Mouse (Mus musculus) midbrain, embryonic 12.5 days (tissue): Measurements from ENCODE around the gene Rcsd1. TPM values are rescaled to one million over a fixed set of nuclear protein-coding genes. Genes with fewer than 3 reads are reported as not detected.

Experiments used
- ATAC-seq: fragments of 200-750 bp; cut with Nextera tagmentation; 2 replicates; pipeline ENCODE4 v1.8.0; 2017; ENCODE audit warnings: low read depth, moderate TSS enrichment, moderate library complexity; ENCODE audit not compliant: low FRiP score
- H3K27ac ChIP-seq: fragments of 300-500 bp; sonication (generic); replicated peaks from 2 replicates; pipeline ENCODE4 v1.5.1; 2016; ENCODE audit warnings: mild to moderate bottlenecking
- H3K27me3 ChIP-seq: fragments of 300-500 bp; sonication (generic); 2 replicates; pipeline ENCODE4 v1.6.1; 2016; ENCODE audit warnings: mild to moderate bottlenecking
- H3K36me3 ChIP-seq: fragments of 300-500 bp; sonication (generic); 2 replicates; pipeline ENCODE4 v1.6.1; 2016
- H3K4me1 ChIP-seq: fragments of 300-500 bp; sonication (generic); 2 replicates; pipeline ENCODE4 v1.6.1; 2016
- H3K4me2 ChIP-seq: fragments of 300-500 bp; sonication (generic); replicated peaks from 2 replicates; pipeline ENCODE4 v1.6.1; 2016; ENCODE audit warnings: mild to moderate bottlenecking, moderate library complexity
- H3K4me3 ChIP-seq: fragments of 300-500 bp; sonication (generic); 2 replicates; pipeline ENCODE4 v1.5.1; 2016; ENCODE audit warnings: mild to moderate bottlenecking
- H3K9ac ChIP-seq: fragments of 300-500 bp; sonication (generic); replicated peaks from 2 replicates; pipeline ENCODE4 v1.6.1; 2016; ENCODE audit warnings: mild to moderate bottlenecking, moderate library complexity
- H3K9me3 ChIP-seq: fragments of 300-500 bp; sonication (generic); 2 replicates; pipeline ENCODE4 v1.6.1; 2016; ENCODE audit warnings: mild to moderate bottlenecking
- WGBS: fragments of 180-500 bp; shearing (Covaris S2); methylation state at CpG from one replicate; pipeline ENCODE4 v1.1.7; 2016; 5-methylcytosine and 5-hydroxymethylcytosine counted together
- polyA plus RNA-seq: library from polyadenylated mRNA; unstranded; fragments of >200 nt; fragmentation: Nextera tagmentation; extraction: Ambion mirVana; gene quantifications from 2 replicates; pipeline ENCODE4 v1.2.1, GENCODE M21; 2016

The Rcsd1 gene
- polyA plus RNA-seq, 1 experiment from 2014 or later, result 13.2 TPM

DNA sequence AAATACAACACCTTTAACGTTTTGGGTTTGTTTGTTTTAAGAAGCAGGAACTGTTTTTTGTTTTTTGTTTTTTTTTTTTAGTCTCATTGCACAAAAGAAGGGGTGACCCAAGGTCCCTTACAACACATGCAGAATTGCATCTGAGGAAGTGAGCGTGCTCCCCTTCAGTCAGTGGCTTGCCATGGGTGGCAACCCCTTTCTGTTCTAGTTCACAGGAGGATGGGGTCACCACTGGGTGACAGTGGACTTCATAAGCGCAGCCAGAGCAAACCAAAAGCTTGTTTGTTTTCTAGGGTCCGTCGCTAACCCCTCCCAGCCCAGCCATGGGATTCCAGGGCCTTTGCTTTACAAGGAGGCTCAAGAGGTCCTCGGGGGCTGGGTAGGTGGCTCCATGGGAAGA, 22.0 kb upstream of the Rcsd1 start:
- Histone ChIP-seq H3K9me3 (no peaks in the 10 kb centered on the region), H3K27ac (no peak overlapping the region), H3K36me3 (no peaks in the 10 kb centered on the region), H3K4me3 (no peak overlapping the region), H3K4me2 (no peak overlapping the region), H3K4me1 (peaks cover 7% of the 10 kb centered on the region), H3K27me3 (no peaks in the 10 kb centered on the region), H3K9ac (no peak overlapping the region)
- 73% methylated on average over 6 of the region's 6 CpGs for WGBS
- no peak for ATAC-seq

DNA sequence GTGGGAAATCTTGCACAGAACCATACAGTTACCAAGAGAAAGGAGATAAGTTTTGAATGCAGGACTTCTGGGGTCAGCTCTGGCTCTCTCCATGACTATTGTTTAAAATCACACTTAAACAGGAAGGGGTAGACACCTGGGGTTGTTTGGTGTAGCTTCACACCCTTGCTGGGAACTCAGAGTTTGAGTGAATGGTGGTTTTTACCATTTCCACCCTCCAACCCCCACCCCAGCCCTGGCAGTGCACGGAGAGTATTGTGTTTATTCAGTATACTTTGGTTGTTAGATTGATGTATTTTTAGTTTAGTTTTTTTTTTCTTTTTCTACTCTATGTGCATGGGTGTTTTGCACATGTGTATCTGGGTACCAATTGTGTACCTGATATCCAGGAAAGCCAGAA, 20.6 kb upstream of the Rcsd1 start:
- Histone ChIP-seq H3K4me2 (no peak overlapping the region), H3K9ac (no peak overlapping the region), H3K9me3 (no peaks in the 10 kb centered on the region), H3K27ac (no peak overlapping the region), H3K4me3 (no peak overlapping the region), H3K27me3 (no peaks in the 10 kb centered on the region), H3K36me3 (no peaks in the 10 kb centered on the region), H3K4me1 (no peaks in the 10 kb centered on the region)
- no peak for ATAC-seq
- 68% methylated on average over 1 of the region's 1 CpGs for WGBS

DNA sequence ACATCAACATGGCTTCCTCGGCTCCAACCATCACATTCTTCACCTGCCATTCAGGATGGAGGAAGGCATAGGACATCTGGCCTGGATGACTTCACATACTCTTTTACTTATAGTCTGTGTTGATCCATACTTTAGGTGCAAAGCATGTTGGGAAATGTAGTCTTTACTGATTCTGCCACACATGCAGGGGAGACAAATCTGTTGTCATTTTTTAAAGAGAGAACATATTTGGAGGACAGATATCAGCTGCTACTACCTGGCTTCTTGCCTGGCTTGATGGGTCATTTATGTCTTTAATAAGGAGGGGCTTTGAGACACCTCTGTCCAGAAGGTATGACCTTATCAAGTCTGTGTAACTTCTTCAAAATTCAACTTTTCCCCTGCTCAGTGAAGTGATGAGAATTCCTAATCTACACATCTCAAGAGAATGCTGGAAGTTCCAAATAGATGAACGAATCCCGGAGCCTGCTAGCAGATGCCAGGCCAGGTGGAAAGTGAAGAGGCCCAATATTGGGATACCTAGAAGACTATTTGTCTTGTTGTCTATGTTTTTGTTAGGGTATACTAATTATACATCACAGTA, 18.6 kb upstream of the Rcsd1 start:
- ATAC-seq, result no peak
- Histone ChIP-seq H3K9me3 (no peaks in the 10 kb centered on the region), H3K9ac (no peak overlapping the region), H3K4me3 (no peak overlapping the region), H3K4me1 (peaks cover 2% of the 10 kb centered on the region; the same call in 1 of the 2 replicates), H3K36me3 (no peaks in the 10 kb centered on the region), H3K27ac (no peak overlapping the region), H3K27me3 (no peaks in the 10 kb centered on the region), H3K4me2 (no peak overlapping the region)
- 91% methylated on average over 3 of the region's 3 CpGs for WGBS

DNA sequence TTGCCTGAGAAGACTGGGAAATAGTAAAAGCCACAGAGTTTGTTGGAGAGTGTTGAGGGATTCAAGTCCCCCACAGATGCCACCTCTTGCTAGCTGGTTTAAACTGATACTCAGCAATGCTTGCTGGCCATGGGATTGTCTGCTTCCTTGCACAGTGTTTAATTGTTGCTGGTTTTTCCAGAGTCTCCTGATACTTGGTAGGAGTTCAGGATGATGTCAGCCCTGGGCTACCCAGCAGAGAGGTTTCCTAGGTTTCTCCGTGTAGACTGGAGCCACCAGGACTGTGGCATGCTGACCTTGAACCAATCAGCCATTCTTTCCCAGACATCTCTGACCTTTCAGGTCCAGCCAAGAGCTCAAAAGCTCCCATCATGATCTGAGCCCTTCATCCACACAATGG, 17.4 kb upstream of the Rcsd1 start:
- H3K4me1 ChIP-seq, result peaks cover 2% of the 10 kb centered on the region; the same call in 1 of the 2 replicates
- H3K4me2 ChIP-seq, result no peak overlapping the region
- no peak overlapping the region for H3K9ac ChIP-seq
- H3K36me3 ChIP-seq, result no peaks in the 10 kb centered on the region
- no peaks in the 10 kb centered on the region for H3K9me3 ChIP-seq
- no peak overlapping the region for H3K4me3 ChIP-seq
- no peak overlapping the region for H3K27ac ChIP-seq
- 29% methylated on average over 1 of the region's 1 CpGs for WGBS
- no peaks in the 10 kb centered on the region for H3K27me3 ChIP-seq
- ATAC-seq, result no peak

DNA sequence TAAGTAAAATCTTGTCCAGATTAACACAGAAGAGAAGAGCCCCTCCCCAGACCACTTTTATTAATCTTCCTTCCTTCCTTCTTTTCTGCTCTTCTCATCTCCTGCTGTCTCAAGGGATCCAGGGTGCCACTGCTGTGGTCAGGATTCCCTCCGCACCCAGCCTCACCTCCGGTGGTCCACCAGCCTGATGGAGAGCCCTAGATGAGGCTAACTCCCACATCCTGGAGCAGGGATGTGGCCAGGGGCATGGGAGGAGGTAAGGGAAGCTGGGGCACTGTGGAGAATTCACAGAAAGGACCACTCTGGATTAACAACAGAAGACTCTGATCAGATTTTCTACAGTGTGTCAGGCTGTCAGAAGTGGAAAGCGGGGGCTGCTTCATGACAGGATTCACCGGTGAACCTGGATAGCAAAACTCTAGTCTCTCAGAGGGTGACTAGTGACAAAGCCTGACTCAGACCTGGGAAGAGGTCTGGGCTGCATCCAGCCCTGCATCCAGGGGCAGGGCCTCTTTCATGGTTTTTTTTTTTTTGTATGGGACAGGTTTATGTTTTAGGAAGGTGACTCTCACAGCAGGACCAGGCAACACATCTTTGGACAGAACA, 15.6 kb upstream of the Rcsd1 start:
- no peak overlapping the region for H3K4me2 ChIP-seq
- H3K36me3 ChIP-seq, result no peaks in the 10 kb centered on the region
- no peaks in the 10 kb centered on the region for H3K27me3 ChIP-seq
- no peak overlapping the region for H3K9ac ChIP-seq
- no peak for ATAC-seq
- 62% methylated on average over 4 of the region's 4 CpGs for WGBS
- H3K27ac ChIP-seq, result no peak overlapping the region
- no peaks in the 10 kb centered on the region for H3K9me3 ChIP-seq
- H3K4me1 ChIP-seq, result peaks cover 2% of the 10 kb centered on the region; the same call in 1 of the 2 replicates
- no peak overlapping the region for H3K4me3 ChIP-seq

DNA sequence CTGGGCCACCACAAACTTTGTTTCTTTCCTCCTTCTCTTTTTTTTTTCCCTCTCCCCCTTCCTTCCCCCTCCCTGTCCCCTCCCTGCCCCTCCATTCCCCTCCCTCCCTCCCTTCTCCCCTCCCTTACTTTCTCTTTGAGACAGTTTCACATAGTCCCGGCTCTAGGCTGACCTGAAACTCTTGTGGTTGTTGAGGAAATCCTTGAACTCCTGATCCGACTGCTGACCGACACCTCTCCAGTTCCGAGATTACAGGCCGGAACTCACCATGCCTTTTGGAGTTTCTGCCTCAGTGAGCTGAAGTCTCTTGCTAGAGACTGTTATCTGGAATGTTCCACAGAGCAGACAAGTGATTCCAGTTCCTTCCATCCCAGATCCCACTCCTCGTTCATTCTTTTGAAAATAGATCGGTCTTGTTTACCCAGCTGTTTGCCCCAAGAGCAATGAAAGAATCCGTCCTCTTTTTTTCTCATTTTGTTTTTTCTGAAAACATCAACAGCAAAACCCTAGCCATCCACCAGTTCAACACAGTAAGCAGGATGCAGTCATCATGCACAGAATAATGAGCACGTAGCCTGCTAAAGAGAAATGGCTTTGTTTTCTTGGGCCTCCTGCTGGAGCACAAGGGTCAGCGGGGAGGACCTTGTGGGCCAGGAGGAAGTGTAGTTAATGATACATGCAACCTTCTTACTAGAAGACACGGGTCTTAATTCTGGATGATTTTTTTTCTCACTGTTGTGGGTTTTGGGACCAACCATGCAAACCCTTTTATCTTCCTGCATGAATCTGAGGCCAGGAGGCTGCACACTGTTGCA, 14.9 kb upstream of the Rcsd1 start:
- Histone ChIP-seq H3K4me3 (no peak overlapping the region), H3K36me3 (no peaks in the 10 kb centered on the region), H3K9ac (no peak overlapping the region), H3K27ac (no peak overlapping the region), H3K27me3 (no peaks in the 10 kb centered on the region), H3K4me2 (no peak overlapping the region), H3K4me1 (peaks cover 2% of the 10 kb centered on the region; the same call in 1 of the 2 replicates), H3K9me3 (no peaks in the 10 kb centered on the region)
- WGBS, result 62% methylated on average over 11 of the region's 11 CpGs
- no peak for ATAC-seq

DNA sequence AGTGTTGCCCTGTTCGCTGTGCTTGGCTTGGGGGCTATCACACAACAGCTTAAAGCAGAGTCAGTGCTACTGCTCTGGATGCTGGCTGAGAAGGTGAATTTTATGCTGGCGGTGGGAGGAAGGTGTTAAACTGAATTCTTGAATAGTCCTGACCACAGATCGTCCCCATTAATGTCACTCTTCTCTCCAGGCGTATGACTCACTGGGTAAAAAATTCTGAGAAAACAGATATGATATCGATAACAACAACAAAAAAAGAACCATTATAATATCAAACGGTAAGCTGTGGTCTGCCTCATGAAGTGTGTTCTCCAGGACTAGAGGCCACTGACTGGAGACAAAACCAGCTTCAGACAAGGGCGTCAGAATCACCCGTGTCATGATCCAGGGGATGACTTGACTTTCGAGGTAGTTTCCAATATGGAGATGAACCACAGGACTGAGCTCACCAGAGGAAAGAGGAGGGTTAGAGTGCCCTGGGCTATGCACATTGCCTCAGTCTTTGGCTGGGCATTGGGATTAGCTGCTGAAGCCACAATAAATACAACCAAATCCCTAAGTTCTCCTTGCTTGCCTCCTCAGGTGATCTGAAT, 13.1 kb upstream of the Rcsd1 start:
- Histone ChIP-seq H3K4me3 (no peak overlapping the region), H3K27ac (no peak overlapping the region), H3K36me3 (no peaks in the 10 kb centered on the region), H3K4me2 (no peak overlapping the region), H3K9ac (no peak overlapping the region), H3K27me3 (no peaks in the 10 kb centered on the region), H3K9me3 (no peaks in the 10 kb centered on the region), H3K4me1 (peaks cover 2% of the 10 kb centered on the region; the same call in 1 of the 2 replicates)
- 93% methylated on average over 9 of the region's 9 CpGs for WGBS
- ATAC-seq, result no peak

DNA sequence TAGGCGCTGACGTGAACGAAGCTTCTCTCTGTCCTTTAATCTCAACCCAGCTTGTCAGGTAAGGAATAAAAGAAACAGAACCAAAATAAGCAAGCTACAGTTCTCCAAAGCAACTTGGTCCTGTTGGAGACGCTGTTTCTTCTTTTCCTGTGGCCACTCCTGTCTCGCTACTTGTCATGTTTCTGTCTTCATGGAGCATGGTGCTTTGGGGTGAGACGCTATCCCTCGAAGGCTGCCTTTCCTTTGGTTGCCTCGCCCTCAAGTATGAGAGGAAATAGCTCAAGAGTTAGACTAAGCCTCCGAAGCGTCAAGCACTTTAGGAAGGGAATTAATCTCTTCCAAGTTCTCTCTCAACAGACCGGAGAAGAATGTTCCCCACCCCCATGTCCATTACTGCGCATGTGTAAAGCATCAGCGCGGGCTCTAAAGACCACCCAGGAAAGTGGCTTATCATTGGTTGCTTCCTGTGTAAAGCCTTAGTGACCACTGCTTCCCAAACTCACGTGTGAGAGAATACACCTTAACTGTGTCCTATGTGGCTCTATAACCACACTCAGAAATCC, 9.1 kb upstream of the Rcsd1 start:
- ATAC-seq, result no peak

DNA sequence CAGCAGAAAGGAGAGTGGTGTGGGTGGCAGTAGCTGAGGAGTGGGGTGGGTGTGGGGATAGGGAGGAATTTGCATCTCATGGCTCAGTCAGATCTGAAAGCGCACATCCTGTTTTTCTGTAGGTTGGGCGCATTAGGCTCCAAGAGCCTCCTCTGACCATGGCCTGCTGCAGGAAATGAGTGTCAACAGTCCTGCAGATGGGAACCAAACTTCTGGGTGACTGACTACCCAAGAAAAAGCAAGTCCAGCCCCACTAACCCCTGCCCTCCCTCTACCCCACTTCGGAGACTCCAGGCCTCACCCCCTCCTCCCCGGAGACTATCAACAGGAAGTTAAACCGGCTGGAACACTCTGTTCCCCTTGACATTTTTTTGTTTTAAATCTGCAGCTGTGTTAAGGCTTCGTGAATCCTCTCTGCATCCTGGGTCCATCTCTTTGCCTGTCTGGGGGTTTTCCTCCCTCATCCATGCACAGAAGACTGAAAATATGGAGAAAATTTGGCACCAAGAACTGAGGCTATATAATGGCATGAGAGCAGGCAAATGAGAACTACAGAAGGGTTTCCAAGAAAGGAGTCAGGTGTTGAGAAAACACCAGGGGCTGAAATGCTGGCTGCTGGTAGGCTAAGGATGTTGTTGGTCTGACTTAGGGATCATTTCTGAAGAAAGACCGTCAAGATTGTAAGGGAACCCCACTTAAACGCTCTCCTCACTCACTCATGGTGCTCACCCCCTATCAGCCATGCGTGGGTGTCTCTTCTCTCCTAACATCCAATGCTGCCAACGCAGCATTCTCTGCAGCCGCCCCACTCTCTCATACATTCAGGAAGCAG, 8.4 kb upstream of the Rcsd1 start:
- H3K9ac ChIP-seq, result no peak overlapping the region
- no peaks in the 10 kb centered on the region for H3K36me3 ChIP-seq
- no peak overlapping the region for H3K4me3 ChIP-seq
- 0 out of 2 replicates have a peak, but pooled peaks cover 2% of the 10 kb centered on the region for H3K4me1 ChIP-seq
- no peaks in the 10 kb centered on the region for H3K9me3 ChIP-seq
- 63% methylated on average over 11 of the region's 11 CpGs for WGBS
- no peaks in the 10 kb centered on the region for H3K27me3 ChIP-seq
- H3K4me2 ChIP-seq, result no peak overlapping the region
- H3K27ac ChIP-seq, result no peak overlapping the region
- no peak for ATAC-seq

More for the DNA sequence above, 9.1 kb upstream of the Rcsd1 start:
- no peak overlapping the region for H3K27ac ChIP-seq
- no peak overlapping the region for H3K9ac ChIP-seq
- H3K36me3 ChIP-seq, result no peaks in the 10 kb centered on the region
- WGBS, result 74% methylated on average over 15 of the region's 15 CpGs
- H3K4me1 ChIP-seq, result 0 out of 2 replicates have a peak, but pooled peaks cover 2% of the 10 kb centered on the region
- no peaks in the 10 kb centered on the region for H3K27me3 ChIP-seq
- H3K4me3 ChIP-seq, result no peak overlapping the region
- H3K9me3 ChIP-seq, result no peaks in the 10 kb centered on the region
- no peak overlapping the region for H3K4me2 ChIP-seq

DNA sequence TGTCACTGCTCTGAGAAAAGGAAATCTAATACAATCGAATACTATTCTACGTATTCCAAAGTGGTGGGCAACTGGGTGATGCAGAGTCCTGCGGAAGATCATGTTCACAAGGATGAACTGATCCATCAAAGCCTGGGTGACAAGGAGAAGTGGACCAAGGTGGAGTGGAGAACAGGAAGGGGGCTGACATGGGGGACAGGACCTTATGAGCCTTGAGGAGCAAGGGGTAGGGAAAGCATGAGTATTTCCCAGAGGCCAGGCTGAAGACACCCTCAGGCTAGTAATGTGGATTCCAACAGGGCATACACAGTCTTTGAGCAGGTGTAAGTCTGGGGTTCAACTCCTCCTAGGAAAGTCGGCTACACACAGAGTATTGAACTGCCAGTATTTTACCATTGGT, 6.9 kb upstream of the Rcsd1 start:
- WGBS, result 90% methylated on average over 4 of the region's 4 CpGs
- H3K4me3 ChIP-seq, result no peak overlapping the region
- H3K4me1 ChIP-seq, result 0 out of 2 replicates have a peak, but pooled peaks cover 2% of the 10 kb centered on the region
- H3K27me3 ChIP-seq, result no peaks in the 10 kb centered on the region
- no peaks in the 10 kb centered on the region for H3K9me3 ChIP-seq
- no peaks in the 10 kb centered on the region for H3K36me3 ChIP-seq
- no peak overlapping the region for H3K27ac ChIP-seq
- H3K9ac ChIP-seq, result no peak overlapping the region
- ATAC-seq, result no peak
- H3K4me2 ChIP-seq, result no peak overlapping the region

DNA sequence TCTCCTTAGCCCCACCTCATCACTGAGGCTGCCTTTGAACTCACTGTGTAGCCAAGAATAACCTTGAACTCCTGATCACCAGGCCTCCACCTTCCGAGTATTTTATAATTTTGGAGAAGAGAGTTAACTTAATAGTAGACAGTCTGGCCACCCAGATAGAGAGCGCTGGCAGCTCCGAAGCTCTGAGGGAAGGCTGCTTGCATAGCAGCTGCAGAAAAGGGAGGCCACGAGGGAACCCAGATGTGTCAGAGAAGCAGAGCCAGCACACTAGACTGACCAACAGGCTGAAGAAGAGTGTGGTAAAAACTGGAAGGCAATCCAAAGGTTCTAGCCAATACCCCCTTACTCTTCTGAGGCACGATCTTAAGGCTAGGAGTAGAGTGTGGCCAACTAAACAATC, 4.2 kb upstream of the Rcsd1 start:
- Histone ChIP-seq H3K27ac (no peak overlapping the region), H3K4me2 (no peak overlapping the region), H3K4me1 (0 out of 2 replicates have a peak, but pooled peaks cover 2% of the 10 kb centered on the region), H3K36me3 (no peaks in the 10 kb centered on the region), H3K4me3 (no peak overlapping the region), H3K9ac (no peak overlapping the region), H3K27me3 (peaks cover 15% of the 10 kb centered on the region), H3K9me3 (no peaks in the 10 kb centered on the region)
- ATAC-seq, result no peak
- 83% methylated on average over 5 of the region's 5 CpGs for WGBS
